Comparison of ENCODE assay signal across 14 mouse cellular contexts in genomic region chr1:86858876-86859275, GRCm38 (mm10).
A peak's percentile ranks its signal among the peaks of the same experiment; 100 is the strongest.
DNase-seq lines count a peak whose midpoint lies in the region; ATAC-seq and TF ChIP-seq lines count a peak whose summit lies in the region.
"Had no signal": no experiment of that assay in that cellular context is flagged by ENCODE, and none has a peak within 500 bp of the region (broad histone marks: within the 10 kb centered on the region; RNA-seq: fewer than 3 reads in every experiment).

No protein-coding gene starts in this region.

- 0 out of 2 replicates have a peak, but pooled peaks have one; percentile 27 for TF ChIP-seq EP300 in heart, adult 2 months (IDR thresholded peaks at IDR 0.05; ENCODE audit: insufficient read depth, low read depth, low read length)

- no peaks in the 10 kb centered on the region for H3K9me3 ChIP-seq in forebrain, embryonic 12.5 days
- H3K9me3 ChIP-seq: lung, embryonic 15.5 days; neural tube, embryonic 15.5 days had no signal

- H3K79me2 ChIP-seq in heart, adult 2 months (replicated peaks; ENCODE audit: control insufficient read depth, insufficient read depth, low read length) = no peaks in the 10 kb centered on the region

- peak; percentile 18 to 26 for DNase-seq in heart, adult 2 months
- no peak for DNase-seq in heart, postnatal 4 days
- DNase-seq in 416B (ENCODE audit: low read depth) = peak; percentile 89
- peak; percentile 30 for DNase-seq in kidney, postnatal 14 days
- no peak for DNase-seq in left cerebral cortex, adult 18-20 months (ENCODE audit: low spot score in 2 of 2)
- DNase-seq in right cerebral cortex, adult 18-20 months = no peak
- DNase-seq: cerebellum, adult 18-20 months; right cerebral cortex, postnatal 14 days had no signal

- intact Hi-C loops in heart, adult 2 months (cut with DNase I) = no loop called here

- H3K27me3 ChIP-seq in heart, adult 2 months (ENCODE audit: control insufficient read depth, insufficient read depth, low read length) = no peaks in the 10 kb centered on the region
- no peaks in the 10 kb centered on the region for H3K27me3 ChIP-seq in forebrain, embryonic 12.5 days
- H3K27me3 ChIP-seq: lung, embryonic 15.5 days; neural tube, embryonic 15.5 days; Patski had no signal

- no peak for TF ChIP-seq POLR2A in heart, adult 2 months (IDR thresholded peaks at IDR 0.05; ENCODE audit: insufficient read depth, low read depth, low read length)

- peak; percentile 37 for ATAC-seq in granulocyte monocyte progenitor cell, adult 5-6 weeks (replicated peaks; ENCODE audit: poor library complexity, severe bottlenecking)
- no peak for ATAC-seq in forebrain, embryonic 12.5 days (ENCODE audit: low FRiP score)
- ATAC-seq: Patski had no signal

- H3K4me1 ChIP-seq in heart, adult 2 months (ENCODE audit: control insufficient read depth, insufficient read depth, low read length) = peaks cover 7% of the 10 kb centered on the region
- no peaks in the 10 kb centered on the region for H3K4me1 ChIP-seq in forebrain, embryonic 12.5 days
- H3K4me1 ChIP-seq: neural tube, embryonic 15.5 days had no signal

- H3K9ac ChIP-seq in heart, adult 2 months (ENCODE audit: low read depth, low read length) = no peak overlapping the region
- H3K9ac ChIP-seq in forebrain, embryonic 12.5 days = no peak overlapping the region
- H3K9ac ChIP-seq: hindbrain, embryonic 14.5 days; lung, embryonic 15.5 days; neural tube, embryonic 15.5 days had no signal

- peaks cover 9% of the 10 kb centered on the region for H3K36me3 ChIP-seq in heart, adult 2 months (ENCODE audit: control insufficient read depth, insufficient read depth, low read length)
- H3K36me3 ChIP-seq in forebrain, embryonic 12.5 days (replicated peaks) = peaks cover 18% of the 10 kb centered on the region

- 36% methylated on average over 1 of the region's 1 CpGs for WGBS in heart, adult 2 months
- 71% methylated on average over 1 of the region's 1 CpGs for WGBS in forebrain, embryonic 12.5 days

- no peak overlapping the region for H3K27ac ChIP-seq in heart, adult 2 months
- H3K27ac ChIP-seq in forebrain, embryonic 12.5 days = no peak overlapping the region
- H3K27ac ChIP-seq: hindbrain, embryonic 14.5 days; neural tube, embryonic 15.5 days had no signal

- no peak for TF ChIP-seq CTCF in heart, adult 2 months (IDR thresholded peaks at IDR 0.05)

- no peak overlapping the region for H3K4me2 ChIP-seq in forebrain, embryonic 12.5 days
- H3K4me2 ChIP-seq: hindbrain, embryonic 14.5 days; lung, embryonic 15.5 days; neural tube, embryonic 15.5 days had no signal

- H3K4me3 ChIP-seq in heart, adult 2 months = no peak overlapping the region
- no peak overlapping the region for H3K4me3 ChIP-seq in forebrain, embryonic 12.5 days (replicated peaks)
- H3K4me3 ChIP-seq: lung, embryonic 15.5 days; neural tube, embryonic 15.5 days had no signal

Comparison
In these comparisons a context has a peak if more than half of its experiments do, and no peak if none do; other contexts are left out.
1. DNase-seq: peak in heart, adult 2 months (2 of 2), 416B (single experiment) and kidney, postnatal 14 days (single experiment); none in heart, postnatal 4 days (single experiment), left cerebral cortex, adult 18-20 months (0 of 2) and right cerebral cortex, adult 18-20 months (single experiment).